In genomic region chr8:57361003-57361805, GRCm38 (mm10) we compare ENCODE assay signal across 11 mouse cellular contexts. TPM values are rescaled to one million over a fixed set of nuclear protein-coding genes. Genes with fewer than 3 reads are reported as not detected.
DNase-seq lines count a peak whose midpoint lies in the region; ATAC-seq and TF ChIP-seq lines count a peak whose summit lies in the region.
"Had no signal": no experiment of that assay in that cellular context is flagged by ENCODE, and none has a peak within 500 bp of the region (broad histone marks: within the 10 kb centered on the region; RNA-seq: fewer than 3 reads in every experiment).

No protein-coding gene starts in this region.

- H3K4me3 ChIP-seq in kidney, adult 2 months (ENCODE audit: insufficient read depth, low read depth, low read length): no peak overlapping the region
- H3K4me3 ChIP-seq in kidney, embryonic 14.5 days (ENCODE audit: low read length): no peak overlapping the region
- H3K4me3 ChIP-seq in heart, embryonic 12.5 days: no peak overlapping the region
- no peak overlapping the region for H3K4me3 ChIP-seq in kidney, postnatal 0 days (replicated peaks; ENCODE audit: low read depth, low read length)
- no peak overlapping the region for H3K4me3 ChIP-seq in liver, embryonic 12.5 days
- H3K4me3 ChIP-seq: midbrain, embryonic 10.5 days; neural tube, embryonic 12.5 days had no signal

- no peak for ATAC-seq in kidney, embryonic 14.5 days (ENCODE audit: low FRiP score, low TSS enrichment)
- peak; percentile 63; the same call in 1 of the 2 replicates for ATAC-seq in heart, embryonic 12.5 days (ENCODE audit: insufficient number of reproducible peaks, low FRiP score)
- ATAC-seq in kidney, postnatal 0 days (replicated peaks; ENCODE audit: low FRiP score, low read depth): no peak
- ATAC-seq in liver, embryonic 12.5 days: no peak

- DNase-seq in kidney, adult 2 months: peak; percentile 63
- DNase-seq in kidney, postnatal 0 days (ENCODE audit: low spot score): peak; percentile 28
- peak; percentile 41 for DNase-seq in lung, postnatal 25 days (ENCODE audit: low spot score)
- no peak for DNase-seq in left cerebral cortex, postnatal 10 days (ENCODE audit: extremely low spot score in 1 of 2, low spot score in 2 of 2)
- DNase-seq in liver: no peak
- DNase-seq: thymus, adult 18-20 months had no signal

- H3K36me3 ChIP-seq in kidney, adult 2 months (ENCODE audit: control insufficient read depth, insufficient read depth, low read length): no peaks in the 10 kb centered on the region
- H3K36me3 ChIP-seq in kidney, embryonic 14.5 days (ENCODE audit: control insufficient read depth, insufficient read depth, low read length): no peaks in the 10 kb centered on the region
- no peaks in the 10 kb centered on the region for H3K36me3 ChIP-seq in heart, embryonic 12.5 days
- H3K36me3 ChIP-seq in kidney, postnatal 0 days (ENCODE audit: insufficient read depth, low read length): no peaks in the 10 kb centered on the region
- H3K36me3 ChIP-seq in liver, embryonic 12.5 days: no peaks in the 10 kb centered on the region
- H3K36me3 ChIP-seq: midbrain, embryonic 10.5 days; neural tube, embryonic 12.5 days had no signal

- TF ChIP-seq POLR2A in kidney, adult 2 months (IDR thresholded peaks at IDR 0.05; ENCODE audit: low read depth, low read length): no peak

- no peak overlapping the region for H3K9ac ChIP-seq in kidney, embryonic 14.5 days (ENCODE audit: low read depth, low read length)
- no peak overlapping the region for H3K9ac ChIP-seq in heart, embryonic 12.5 days
- H3K9ac ChIP-seq in kidney, postnatal 0 days (ENCODE audit: low read depth, low read length): no peak overlapping the region
- no peak overlapping the region for H3K9ac ChIP-seq in liver, embryonic 12.5 days
- H3K9ac ChIP-seq: neural tube, embryonic 12.5 days had no signal

- TF ChIP-seq CTCF in kidney, adult 2 months (conservative IDR thresholded peaks at IDR 0.05; ENCODE audit: insufficient read depth, insufficient read length, low read depth, low read length): no peak
- no peak for TF ChIP-seq CTCF in kidney, postnatal 0 days (IDR thresholded peaks at IDR 0.05; ENCODE audit: low read depth)

- H3K27me3 ChIP-seq in kidney, adult 2 months (replicated peaks; ENCODE audit: control insufficient read depth, insufficient read depth, low read length): no peaks in the 10 kb centered on the region; the same call in 1 of the 2 replicates
- H3K27me3 ChIP-seq in kidney, embryonic 14.5 days (ENCODE audit: control insufficient read depth, insufficient read depth, low read length): 0 out of 2 replicates have a peak, but pooled peaks cover 2% of the 10 kb centered on the region
- no peaks in the 10 kb centered on the region for H3K27me3 ChIP-seq in heart, embryonic 12.5 days (replicated peaks)
- H3K27me3 ChIP-seq in kidney, postnatal 0 days (ENCODE audit: insufficient read depth, low read length): 0 out of 2 replicates have a peak, but pooled peaks cover 3% of the 10 kb centered on the region
- no peaks in the 10 kb centered on the region; the same call in 1 of the 2 replicates for H3K27me3 ChIP-seq in liver, embryonic 12.5 days (replicated peaks)
- H3K27me3 ChIP-seq: neural tube, embryonic 12.5 days had no signal

- no peaks in the 10 kb centered on the region for H3K4me1 ChIP-seq in kidney, adult 2 months (ENCODE audit: control insufficient read depth, insufficient read depth, low read length)
- 0 out of 2 replicates have a peak, but pooled peaks cover 5% of the 10 kb centered on the region for H3K4me1 ChIP-seq in kidney, embryonic 14.5 days (ENCODE audit: control insufficient read depth, insufficient read depth, low read length)
- peaks cover 24% of the 10 kb centered on the region for H3K4me1 ChIP-seq in heart, embryonic 12.5 days (replicated peaks)
- no peaks in the 10 kb centered on the region for H3K4me1 ChIP-seq in kidney, postnatal 0 days (replicated peaks; ENCODE audit: insufficient read depth, low read length)
- no peaks in the 10 kb centered on the region for H3K4me1 ChIP-seq in liver, embryonic 12.5 days
- H3K4me1 ChIP-seq: midbrain, embryonic 10.5 days; neural tube, embryonic 12.5 days had no signal

- no peaks in the 10 kb centered on the region for H3K9me3 ChIP-seq in kidney, embryonic 14.5 days (ENCODE audit: control insufficient read depth, low read length)
- peaks cover 7% of the 10 kb centered on the region; the same call in 1 of the 2 replicates for H3K9me3 ChIP-seq in heart, embryonic 12.5 days (replicated peaks)
- H3K9me3 ChIP-seq in kidney, postnatal 0 days (replicated peaks; ENCODE audit: low read length): no peaks in the 10 kb centered on the region
- H3K9me3 ChIP-seq in liver, embryonic 12.5 days (replicated peaks): no peaks in the 10 kb centered on the region
- H3K9me3 ChIP-seq: neural tube, embryonic 12.5 days had no signal

- intact Hi-C loops in left cerebral cortex, postnatal 10 days (cut with DNase I): no loop called here

- H3K27ac ChIP-seq in kidney, adult 2 months (ENCODE audit: insufficient read depth, low read depth, low read length): no peak overlapping the region
- H3K27ac ChIP-seq in kidney, embryonic 14.5 days (ENCODE audit: low read depth, low read length): no peak overlapping the region
- H3K27ac ChIP-seq in heart, embryonic 12.5 days (ENCODE audit: poor library complexity, severe bottlenecking): peak overlapping the region; percentile 74
- no peak overlapping the region for H3K27ac ChIP-seq in kidney, postnatal 0 days
- no peak overlapping the region for H3K27ac ChIP-seq in liver, embryonic 12.5 days
- H3K27ac ChIP-seq: midbrain, embryonic 10.5 days; neural tube, embryonic 12.5 days had no signal

- WGBS in kidney, adult 2 months: 34% methylated on average over 8 of the region's 8 CpGs
- 32% methylated on average over 8 of the region's 8 CpGs for WGBS in kidney, embryonic 14.5 days
- WGBS in heart, embryonic 12.5 days: 38% methylated on average over 8 of the region's 8 CpGs
- 29% methylated on average over 8 of the region's 8 CpGs for WGBS in kidney, postnatal 0 days
- 57% methylated on average over 8 of the region's 8 CpGs for WGBS in liver, embryonic 12.5 days (ENCODE audit: insufficient replicate concordance)

- no peak overlapping the region for H3K4me2 ChIP-seq in kidney, embryonic 14.5 days (replicated peaks; ENCODE audit: low read depth, low read length)
- no peak overlapping the region; the same call in 1 of the 2 replicates for H3K4me2 ChIP-seq in heart, embryonic 12.5 days
- no peak overlapping the region for H3K4me2 ChIP-seq in kidney, postnatal 0 days (ENCODE audit: low read length)
- no peak overlapping the region for H3K4me2 ChIP-seq in liver, embryonic 12.5 days
- H3K4me2 ChIP-seq: neural tube, embryonic 12.5 days had no signal

RNA-seq across cellular contexts. Expression of gene Hand2, which starts 40.4 kb away (rescaled TPM):
- polyA plus RNA-seq in kidney, adult 2 months (2012; rRNA removed): 0.23 and 0.33 TPM in 2 replicates
- polyA plus RNA-seq in kidney, embryonic 14.5 days (2014; fragmentation: Nextera tagmentation; extraction: Ambion mirVana): not detected in 2 replicates
- polyA plus RNA-seq in heart, embryonic 12.5 days (2016; fragmentation: Nextera tagmentation; extraction: Ambion mirVana): 18.0 and 19.4 TPM in 2 replicates
- not detected in 2 replicates for polyA plus RNA-seq in kidney, postnatal 0 days (2015; fragmentation: Nextera tagmentation; extraction: Ambion mirVana)
- polyA plus RNA-seq in liver, embryonic 12.5 days (2016; fragmentation: Nextera tagmentation; extraction: Ambion mirVana): 2.5 and 2.6 TPM in 2 replicates
- total RNA-seq in left cerebral cortex, postnatal 10 days (2021): not detected
- polyA plus RNA-seq: midbrain, embryonic 10.5 days had no signal

Comparison
In these comparisons a context has a peak if more than half of its experiments do, and no peak if none do; other contexts are left out.
1. DNase-seq: peak in kidney, adult 2 months (single experiment), kidney, postnatal 0 days (single experiment) and lung, postnatal 25 days (single experiment); none in left cerebral cortex, postnatal 10 days (0 of 2) and liver (single experiment).